Mouse (Mus musculus): ENCODE results near the gene Mfsd4b1. TPM values are rescaled to one million over a fixed set of nuclear protein-coding genes. Genes with fewer than 3 reads are reported as not detected.

Gene Mfsd4b1
- total RNA-seq, 1 experiment, result 0.09 TPM

DNA sequence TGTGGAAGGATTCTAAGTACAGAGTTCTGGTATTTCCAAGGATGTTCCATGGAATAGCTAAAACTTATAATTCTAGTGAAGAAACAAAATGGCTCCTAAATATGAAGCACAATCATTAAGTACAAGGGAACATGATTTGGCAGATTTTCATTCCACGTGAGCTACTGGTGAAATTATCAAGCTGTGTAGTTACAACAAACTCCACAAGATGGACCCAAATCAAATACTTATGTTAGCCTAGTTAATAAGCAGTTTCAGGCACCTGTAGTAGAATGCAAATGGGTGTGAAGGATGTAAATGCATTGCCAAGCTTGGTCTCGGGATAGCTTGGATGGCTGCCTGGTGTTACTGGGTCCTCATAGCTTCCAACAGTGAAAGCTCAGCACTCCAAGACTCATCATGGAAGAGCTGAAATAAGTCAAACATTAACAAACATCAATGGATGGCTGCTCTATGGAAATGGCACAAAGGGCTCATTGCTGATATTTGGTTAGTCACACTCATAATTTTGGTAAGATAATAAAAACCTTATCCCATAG, 68.7 kb downstream of the Mfsd4b1 start:
- Histone ChIP-seq H3K4me1 (ENCODE audit: control insufficient read depth in 2 of 2, insufficient read depth in 2 of 2, low read length in 2 of 2, poor library complexity in 1 of 2) (no peaks in the 10 kb centered on the region), H3K27ac (ENCODE audit: insufficient read depth, low read depth, low read length, poor library complexity, severe bottlenecking) (no peak overlapping the region), H3K9me3 (ENCODE audit: control insufficient read depth, insufficient read depth, low read depth, low read length) (no peaks in the 10 kb centered on the region), H3K9ac (ENCODE audit: insufficient read depth, low read depth, low read length, poor library complexity, severe bottlenecking) (no peak overlapping the region), H3K36me3 (ENCODE audit: control insufficient read depth, insufficient read depth, low read length, poor library complexity, severe bottlenecking) (no peaks in the 10 kb centered on the region), H3K4me3 (ENCODE audit: insufficient read depth in 1 of 2, low read depth in 1 of 2, low read length in 2 of 2, poor library complexity in 1 of 2, severe bottlenecking in 1 of 2) (no peak overlapping the region)
- in situ Hi-C loops (cut with MboI; ENCODE audit: low sequenced_read_pairs in 2 of 2, unreplicated experiment in 2 of 2), result loop anchor here in 1 of 2 experiments (5.0 kb wide), 1 partner anchor 256 kb away; no protein-coding TSS in a partner anchor
- no peak for DNase-seq (ENCODE audit: low read depth, low spot score)
- no peak for TF ChIP-seq HCFC1 (IDR thresholded peaks at IDR 0.05; ENCODE audit: borderline replicate concordance, insufficient read depth, low read length)
- no peak for TF ChIP-seq MAFK (IDR thresholded peaks at IDR 0.05; ENCODE audit: insufficient read depth, low read depth, low read length)
- TF ChIP-seq ZNF384 (IDR thresholded peaks at IDR 0.05; ENCODE audit: low read depth, low read length), result no peak
- no peak for TF ChIP-seq ZC3H11A (IDR thresholded peaks at IDR 0.05; ENCODE audit: borderline replicate concordance, low read depth, low read length)
- no peak for TF ChIP-seq CHD2 (IDR thresholded peaks at IDR 0.05; ENCODE audit: low read depth, low read length)

DNA sequence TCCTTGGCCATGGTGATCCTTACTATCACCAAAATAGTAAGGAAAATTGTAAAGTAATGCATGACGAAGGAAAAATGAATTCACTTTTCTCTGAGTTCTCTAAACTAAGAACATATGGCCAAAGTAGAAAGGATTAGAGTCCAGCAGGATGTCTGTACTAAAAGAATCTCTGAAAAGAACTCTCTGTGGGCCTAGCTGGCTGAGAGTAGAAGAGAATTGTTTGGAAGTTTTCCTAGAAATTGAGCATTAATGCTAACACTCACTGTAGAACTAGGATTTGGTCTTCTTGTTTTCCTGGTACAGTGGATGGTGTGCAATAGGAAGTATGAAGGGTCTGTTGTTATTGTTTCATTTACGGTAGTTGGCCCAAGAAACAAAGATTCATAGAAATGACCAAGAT, 69.9 kb downstream of the Mfsd4b1 start:
- no peak overlapping the region for H3K9ac ChIP-seq (ENCODE audit: insufficient read depth, low read depth, low read length, poor library complexity, severe bottlenecking)

More for the DNA sequence above, 69.9 kb downstream of the Mfsd4b1 start:
- no peak overlapping the region for H3K4me3 ChIP-seq (ENCODE audit: insufficient read depth in 1 of 2, low read depth in 1 of 2, low read length in 2 of 2, poor library complexity in 1 of 2, severe bottlenecking in 1 of 2)
- no peak overlapping the region for H3K27ac ChIP-seq (ENCODE audit: insufficient read depth, low read depth, low read length, poor library complexity, severe bottlenecking)
- in situ Hi-C loops (cut with MboI; ENCODE audit: low sequenced_read_pairs in 2 of 2, unreplicated experiment in 2 of 2), result loop anchor here in 1 of 2 experiments (5.0 kb wide), 1 partner anchor 257 kb away; no protein-coding TSS in a partner anchor
- H3K4me1 ChIP-seq (ENCODE audit: control insufficient read depth in 2 of 2, insufficient read depth in 2 of 2, low read length in 2 of 2, poor library complexity in 1 of 2), result no peaks in the 10 kb centered on the region
- H3K9me3 ChIP-seq (ENCODE audit: control insufficient read depth, insufficient read depth, low read depth, low read length), result no peaks in the 10 kb centered on the region
- TF ChIP-seq MAFK (IDR thresholded peaks at IDR 0.05; ENCODE audit: insufficient read depth, low read depth, low read length) (no peak), ZNF384 (IDR thresholded peaks at IDR 0.05; ENCODE audit: low read depth, low read length) (no peak), CHD2 (IDR thresholded peaks at IDR 0.05; ENCODE audit: low read depth, low read length) (no peak), ZC3H11A (IDR thresholded peaks at IDR 0.05; ENCODE audit: borderline replicate concordance, low read depth, low read length) (no peak), HCFC1 (IDR thresholded peaks at IDR 0.05; ENCODE audit: borderline replicate concordance, insufficient read depth, low read length) (no peak)
- DNase-seq (ENCODE audit: low read depth, low spot score), result no peak
- H3K36me3 ChIP-seq (ENCODE audit: control insufficient read depth, insufficient read depth, low read length, poor library complexity, severe bottlenecking), result no peaks in the 10 kb centered on the region

Other genes with a start within 250 kb of the Mfsd4b1 start
- 4.7 and 6.7 TPM in 2 replicates for gene Mfsd4b4, start 126.0 kb downstream of the Mfsd4b1 start, total RNA-seq (2012; rRNA removed)
- gene Mfsd4b2, start 98.3 kb downstream of the Mfsd4b1 start, total RNA-seq (2012; rRNA removed), result not detected in 2 replicates
- 0.18 and 0.26 TPM in 2 replicates for gene Mfsd4b3, start 65.1 kb downstream of the Mfsd4b1 start, total RNA-seq (2012; rRNA removed)
- gene Mfsd4b5, start 38.6 kb downstream of the Mfsd4b1 start, total RNA-seq (2012; rRNA removed), result 0.16 and 0.18 TPM in 2 replicates
- gene Slc16a10, start 117.0 kb upstream of the Mfsd4b1 start, total RNA-seq (2012; rRNA removed), result 6.2 and 8.1 TPM in 2 replicates
- gene Rpf2, start 221.8 kb upstream of the Mfsd4b1 start, total RNA-seq (2012; rRNA removed), result 65.4 and 78.8 TPM in 2 replicates
- gene Gtf3c6, start 232.8 kb upstream of the Mfsd4b1 start, total RNA-seq (2012; rRNA removed), result 34.9 and 55.5 TPM in 2 replicates